Mouse (Mus musculus): Measurements from ENCODE around the gene Ndufaf8.

The Ndufaf8 gene

DNA sequence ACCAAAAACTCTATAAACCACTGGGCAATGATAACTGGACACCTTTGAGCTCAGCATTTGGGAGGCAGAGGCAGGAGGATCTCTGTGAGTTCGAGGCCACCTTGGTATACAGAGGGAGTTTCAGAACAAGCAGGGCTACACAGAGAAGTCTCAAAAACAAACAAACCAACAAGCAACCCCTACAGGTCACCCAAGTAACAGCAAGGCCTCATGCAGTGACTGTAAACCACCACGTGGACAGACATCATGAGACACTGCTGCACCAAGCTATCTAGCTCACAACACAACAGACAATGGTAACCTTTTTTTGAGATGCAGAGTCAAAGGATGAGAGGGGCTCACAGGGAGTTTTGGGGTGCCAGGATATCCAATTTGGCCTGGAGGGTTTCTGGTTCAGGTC lies 28.1 kb downstream of the Ndufaf8 start:
- in situ Hi-C loops (cut with MboI; ENCODE audit: unreplicated experiment in 2 of 2) = no loop called here

- in situ Hi-C loops (cut with MboI; ENCODE audit: unreplicated experiment in 2 of 2) = no loop called here
Observed at GRCm38 (mm10) chr11:120129281-120129680, 30.6 kb downstream of the Ndufaf8 start.

- in situ Hi-C loops (cut with MboI; ENCODE audit: unreplicated experiment in 2 of 2) = no loop called here
Observed at GRCm38 (mm10) chr11:120134148-120134547, 35.4 kb downstream of the Ndufaf8 start.

DNA sequence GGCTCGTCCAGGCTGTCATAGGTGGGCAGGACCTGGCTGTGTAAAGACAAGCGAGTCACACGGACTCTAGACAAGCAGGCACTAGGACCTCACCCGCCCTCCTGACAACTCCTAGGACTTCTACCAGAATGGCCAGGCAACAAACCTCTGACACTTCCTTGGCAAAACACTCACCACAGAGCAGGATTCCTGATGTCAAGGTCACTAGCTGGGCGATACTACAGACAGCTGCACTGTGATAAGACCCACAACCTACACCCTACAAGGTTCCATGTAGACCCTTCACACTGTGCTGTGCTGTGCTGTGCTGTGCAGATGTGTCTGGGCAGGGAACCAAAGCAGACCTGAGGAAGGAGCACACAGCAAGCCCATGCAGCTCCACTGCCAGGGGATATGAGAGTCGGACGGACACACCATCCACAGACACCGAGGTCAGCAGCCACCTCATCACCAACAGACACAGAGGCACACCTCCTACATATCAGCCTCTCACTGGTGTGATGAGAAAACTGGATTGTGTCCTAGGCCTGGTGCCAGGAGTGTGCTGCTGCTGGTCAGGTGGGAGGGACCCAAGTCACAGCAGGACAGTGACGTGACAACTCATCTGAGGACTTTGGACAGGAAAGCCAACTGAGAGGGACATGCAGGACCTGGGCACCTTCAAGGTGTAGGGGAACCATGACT lies 36.3 kb downstream of the Ndufaf8 start:
- in situ Hi-C loops (cut with MboI; ENCODE audit: unreplicated experiment in 2 of 2) = no loop called here

- in situ Hi-C loops (cut with MboI; ENCODE audit: unreplicated experiment in 2 of 2) = no loop called here
Observed at GRCm38 (mm10) chr11:120136195-120136594, 37.5 kb downstream of the Ndufaf8 start.

GRCm38 (mm10) chr11:120136796-120137624 lies 38.3 kb downstream of the Ndufaf8 start:
- in situ Hi-C loops (cut with MboI; ENCODE audit: unreplicated experiment in 2 of 2) = no loop called here

- in situ Hi-C loops (cut with MboI; ENCODE audit: unreplicated experiment in 2 of 2) = no loop called here
Observed at GRCm38 (mm10) chr11:120137625-120138004, 38.9 kb downstream of the Ndufaf8 start.

- in situ Hi-C loops (cut with MboI; ENCODE audit: unreplicated experiment in 2 of 2) = no loop called here
Observed at GRCm38 (mm10) chr11:120139309-120139731, 40.6 kb downstream of the Ndufaf8 start.

- in situ Hi-C loops (cut with MboI; ENCODE audit: unreplicated experiment in 2 of 2) = no loop called here
Observed at GRCm38 (mm10) chr11:120140255-120140654, 41.5 kb downstream of the Ndufaf8 start.

DNA sequence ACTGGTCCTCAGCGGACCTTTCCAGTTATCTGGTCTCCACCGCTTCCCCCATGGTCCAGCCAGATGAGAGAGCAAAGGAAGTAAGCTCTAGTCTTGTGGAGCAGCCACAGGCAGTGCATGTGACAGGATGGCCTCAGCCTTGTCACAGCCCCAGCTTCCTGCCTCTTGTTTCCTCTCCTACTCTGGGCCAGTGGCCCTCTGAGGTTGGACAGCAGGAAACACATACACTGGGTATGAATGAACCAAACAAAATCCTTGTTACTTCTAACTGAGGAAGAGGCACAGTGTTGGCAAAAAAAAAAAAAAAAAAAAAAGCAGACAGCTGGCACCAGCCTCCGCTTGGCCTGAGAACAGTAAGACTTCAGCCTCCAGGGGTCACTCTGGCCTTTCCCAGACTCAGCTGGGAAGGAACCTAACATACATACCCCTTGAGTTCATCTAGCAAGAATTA lies 43.9 kb downstream of the Ndufaf8 start:
- in situ Hi-C loops (cut with MboI; ENCODE audit: unreplicated experiment in 2 of 2) = no loop called here

GRCm38 (mm10) chr11:120143708-120144497 lies 45.2 kb downstream of the Ndufaf8 start:
- in situ Hi-C loops (cut with MboI; ENCODE audit: unreplicated experiment in 2 of 2) = no loop called here

GRCm38 (mm10) chr11:120148201-120148855 lies 49.6 kb downstream of the Ndufaf8 start:
- in situ Hi-C loops (cut with MboI; ENCODE audit: unreplicated experiment in 2 of 2) = no loop called here

GRCm38 (mm10) chr11:120149510-120150200 lies 50.9 kb downstream of the Ndufaf8 start:
- in situ Hi-C loops (cut with MboI; ENCODE audit: unreplicated experiment in 2 of 2) = no loop called here

All from v-Abl transformed pro-B cells (cell line).